Mouse (Mus musculus) ovary, adult 18-20 months (tissue): ENCODE data around the gene Nasp.
A peak's percentile ranks its signal among the peaks of the same experiment; 100 is the strongest.

ENCODE experiments used
- DNase-seq: peaks from one replicate; pipeline ENCODE4 v3.0.0; 2022; ENCODE audit warnings: low spot score, mixed read lengths

Gene Nasp

GRCm38 (mm10) chr4:116635197-116635596, 7.5 kb upstream of the Nasp start:
- DNase-seq, result no peak

- peak; percentile 81 for DNase-seq
These were observed 403 bp downstream of the Nasp start for GRCm38 (mm10) chr4:116627359-116627716.

DNA sequence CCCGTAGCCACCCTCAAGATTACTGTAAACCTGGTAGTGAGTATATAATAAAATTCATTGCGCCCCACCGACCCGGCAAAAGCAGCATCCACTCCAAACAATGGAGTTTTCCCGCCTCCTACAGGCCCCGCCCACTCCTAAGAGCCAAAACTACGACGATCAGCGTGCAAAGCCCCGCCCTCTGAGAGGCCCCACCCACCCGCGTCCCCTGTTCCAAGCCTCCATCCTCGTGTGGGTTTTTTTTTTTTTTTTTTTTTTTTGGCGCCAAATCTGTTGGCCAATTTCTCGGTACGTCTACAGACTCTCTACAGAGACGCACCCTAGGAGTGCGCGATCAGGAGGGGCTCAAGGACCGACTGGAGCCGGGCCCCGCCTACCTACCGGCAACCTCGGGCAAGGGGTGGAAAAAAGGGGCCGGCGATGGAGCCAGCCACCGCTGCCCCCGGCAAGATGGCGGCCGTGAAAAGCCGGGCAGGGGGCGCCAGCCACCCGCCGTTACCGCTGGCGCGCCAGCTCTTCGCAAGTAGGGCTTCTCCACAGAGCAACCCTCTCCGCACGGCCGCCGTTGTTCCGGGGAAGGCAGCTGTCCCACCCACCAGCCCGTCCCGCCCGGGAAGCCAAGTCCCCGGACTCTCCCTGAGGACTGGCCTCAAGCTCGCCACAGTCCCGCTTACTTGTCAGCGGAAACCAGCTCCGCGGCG, 933 bp downstream of the Nasp start:
- DNase-seq, result peak; percentile 68

- DNase-seq, result no peak
These were observed 2.9 kb downstream of the Nasp start for GRCm38 (mm10) chr4:116624831-116625230.

- no peak for DNase-seq
These were observed 12.5 kb downstream of the Nasp start for GRCm38 (mm10) chr4:116615237-116615636.

- no peak for DNase-seq
These were observed 15.1 kb downstream of the Nasp start for GRCm38 (mm10) chr4:116612621-116613020.

GRCm38 (mm10) chr4:116596978-116597881, 30.5 kb downstream of the Nasp start:
- peak; percentile 82 for DNase-seq

DNA sequence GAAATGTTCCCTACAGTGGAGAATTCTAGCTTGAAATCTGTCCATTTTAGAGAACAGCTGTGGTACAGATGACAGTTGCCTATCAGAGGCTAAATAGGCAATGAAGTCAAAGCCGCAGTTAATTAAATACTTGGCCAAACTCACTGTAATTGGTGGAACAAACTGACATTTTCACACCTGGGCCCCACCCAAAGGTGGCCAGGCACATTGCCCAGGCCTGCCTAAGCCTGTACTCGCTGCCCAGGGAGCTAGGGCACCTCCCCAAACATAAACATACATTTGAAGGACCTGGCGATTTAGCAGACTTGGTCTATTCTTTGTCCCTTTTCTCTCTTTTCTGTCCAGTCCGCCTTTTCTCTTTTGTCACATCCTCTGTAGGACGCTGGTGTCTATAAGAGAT, 31.4 kb downstream of the Nasp start, which contains the start of gene Ccdc17:
Gene Ccdc17 (plus strand): TSS at position 276 of the 400 bp plus-strand sequence.
- no peak for DNase-seq

DNA sequence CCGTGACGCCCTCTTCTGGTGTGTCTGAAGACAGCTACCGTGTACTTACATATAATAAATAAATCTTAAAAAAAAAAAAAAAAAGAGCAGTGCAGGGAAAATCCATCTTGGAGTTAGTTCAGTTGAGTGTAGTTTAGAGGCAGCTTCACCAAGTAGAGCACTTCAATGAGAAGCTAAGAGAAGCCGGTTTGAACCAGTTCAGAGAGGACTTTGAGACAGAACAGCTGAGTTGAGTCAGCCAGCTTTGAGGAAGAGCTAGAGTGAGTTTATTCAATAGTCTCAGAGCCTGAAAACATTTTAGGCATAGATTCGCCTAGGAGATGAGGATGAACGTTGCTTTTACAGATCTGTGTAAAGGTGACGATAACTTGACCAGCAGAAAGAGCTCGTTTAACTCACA, 31.9 kb downstream of the Nasp start:
- no peak for DNase-seq

- DNase-seq, result no peak
These were observed 69.4 kb downstream of the Nasp start for GRCm38 (mm10) chr4:116558151-116558882.

GRCm38 (mm10) chr4:116557306-116558121, 70.2 kb downstream of the Nasp start, which contains the start of gene Gpbp1l1:
TSS of gene Gpbp1l1 (plus strand) at chr4:116557658.
- DNase-seq, result peak; percentile 97

DNA sequence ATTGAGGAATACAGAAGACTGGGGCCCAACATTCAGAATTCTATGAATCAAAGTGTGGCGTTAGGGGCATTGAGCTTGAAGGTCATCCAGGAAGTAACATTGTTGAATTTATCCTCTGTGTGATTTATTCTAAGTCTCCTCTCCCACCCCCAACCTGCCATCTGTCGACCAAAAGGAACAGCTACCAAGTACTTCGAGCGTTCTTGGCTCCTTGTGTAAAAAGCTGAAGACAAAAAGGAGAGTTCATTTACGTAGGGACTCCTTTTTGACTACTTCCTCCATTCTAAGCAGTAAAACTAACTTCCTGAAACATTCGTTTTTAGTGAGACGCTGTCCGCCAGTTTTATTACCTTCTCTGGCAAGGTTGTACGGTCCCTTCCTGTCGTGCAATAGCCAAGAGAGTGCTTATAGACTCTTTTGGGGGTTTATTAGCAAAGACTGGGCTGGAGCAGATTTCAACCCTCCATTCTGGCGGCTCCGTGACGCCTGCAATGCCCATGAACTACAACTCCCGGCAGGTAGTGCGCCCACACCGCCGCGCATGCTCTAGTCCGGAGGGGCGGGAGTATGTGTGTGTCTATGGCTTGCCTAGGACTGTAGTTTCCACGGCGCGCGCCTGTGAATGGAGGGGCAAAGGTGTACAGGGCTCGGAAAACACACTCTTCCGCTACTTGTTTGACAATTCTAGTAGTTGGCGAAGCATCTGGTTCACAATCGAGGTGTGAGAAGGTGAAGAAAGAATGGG, 71.0 kb downstream of the Nasp start:
- peak; percentile 91 for DNase-seq

DNA sequence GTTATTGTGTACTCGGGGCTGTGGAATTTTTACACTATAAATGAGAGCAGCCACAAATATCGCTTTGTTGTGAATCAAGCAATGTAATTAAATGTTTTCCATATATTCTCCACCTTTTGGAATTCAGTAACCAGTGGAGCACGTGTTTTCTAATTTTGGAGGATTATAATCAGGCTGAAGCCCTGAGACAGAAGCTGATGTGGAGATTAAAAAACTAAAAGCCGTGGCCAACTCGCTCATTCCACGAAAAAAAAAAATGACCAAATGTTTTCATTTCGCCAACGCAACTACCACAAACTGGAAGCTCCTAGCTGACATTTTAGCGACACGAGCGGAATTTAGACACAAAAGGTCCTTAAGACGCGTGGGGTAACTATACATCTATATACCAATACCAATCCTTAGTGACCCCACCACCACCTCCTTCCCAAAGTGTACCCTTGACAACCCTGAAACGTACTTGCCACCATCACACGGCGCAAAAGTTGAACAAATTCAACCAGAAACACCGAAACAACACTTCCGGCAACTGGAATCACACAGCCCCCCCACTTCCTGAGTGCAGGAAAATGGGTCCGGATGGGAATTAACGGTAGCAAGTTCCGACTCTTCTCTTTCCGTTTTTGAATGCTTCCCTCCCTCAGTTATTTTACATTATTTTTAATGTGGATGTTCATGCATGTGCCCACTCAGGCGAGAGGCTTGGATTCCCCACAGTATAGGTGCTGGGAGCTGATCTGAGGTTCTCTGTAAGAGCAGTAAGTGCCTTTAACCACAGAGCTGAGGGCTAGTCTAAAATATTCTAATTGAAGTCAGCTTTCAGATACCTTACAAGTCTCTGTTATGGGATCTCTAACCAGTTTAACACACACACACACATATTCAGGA, 72.1 kb downstream of the Nasp start, which contains the start of gene Tmem69:
Gene Tmem69 (minus strand): TSS at position 524 of the 888 bp plus-strand sequence.
- peak; percentile 46 for DNase-seq

- no peak for DNase-seq
These were observed 74.7 kb downstream of the Nasp start for GRCm38 (mm10) chr4:116553035-116553434.
